Mouse (Mus musculus) hindbrain, postnatal 0 days (tissue): ENCODE measurements around the gene Igflr1. TPM values are rescaled to one million over a fixed set of nuclear protein-coding genes. Genes with fewer than 3 reads are reported as not detected.

Source experiments
- ATAC-seq: fragments of 200-750 bp; cut with Nextera tagmentation; 2 replicates; pipeline ENCODE4 v1.8.0; 2017; ENCODE audit warnings: mild to moderate bottlenecking, moderate TSS enrichment, moderate library complexity
- DNase-seq: peaks from one replicate; pipeline ENCODE4 v3.0.0-alpha.2; 2015; ENCODE audit warnings: low spot score
- H3K27ac ChIP-seq: fragments of 300-500 bp; sonication (generic); 2 replicates; pipeline ENCODE4 v1.5.1; 2014; ENCODE audit warnings: mild to moderate bottlenecking
- H3K27me3 ChIP-seq: fragments of 300-500 bp; sonication (generic); 2 replicates; pipeline ENCODE4 v1.6.1; 2014; ENCODE audit warnings: low read length, mixed read lengths; ENCODE audit not compliant: insufficient read depth
- H3K36me3 ChIP-seq: fragments of 300-500 bp; sonication (generic); 2 replicates; pipeline ENCODE4 v1.6.1; 2014; ENCODE audit warnings: low read length, mixed read lengths; ENCODE audit not compliant: insufficient read depth
- H3K4me1 ChIP-seq: fragments of 300-500 bp; sonication (generic); 2 replicates; pipeline ENCODE4 v1.6.1; 2014; ENCODE audit warnings: antibody characterized with exemption, low read length, mixed read lengths; ENCODE audit not compliant: insufficient read depth
- H3K4me2 ChIP-seq: fragments of 300-500 bp; sonication (generic); 2 replicates; pipeline ENCODE4 v1.6.1; 2014; ENCODE audit warnings: low read depth, mild to moderate bottlenecking, low read length, moderate library complexity, mixed read lengths
- H3K4me3 ChIP-seq: fragments of 300-500 bp; sonication (generic); 2 replicates; pipeline ENCODE4 v1.5.1; 2014; ENCODE audit warnings: low read length
- H3K9ac ChIP-seq: fragments of 300-500 bp; sonication (generic); replicated peaks from 2 replicates; pipeline ENCODE4 v1.6.1; 2014; ENCODE audit warnings: mild to moderate bottlenecking, low read length, moderate library complexity, mixed read lengths
- H3K9me3 ChIP-seq: fragments of 300-500 bp; sonication (generic); 2 replicates; pipeline ENCODE4 v1.6.1; 2016; ENCODE audit warnings: low read length, mixed read lengths
- CTCF ChIP-seq: IDR thresholded peaks from 2 replicates; pipeline ENCODE4 v1.5.1; 2016; ENCODE audit warnings: antibody characterized with exemption, control low read depth, low read depth
- WGBS: fragments of 180-500 bp; shearing (Covaris S2); extraction: QIAGEN DNeasy Blood & Tissue Kit; methylation state at CpG from one replicate; pipeline ENCODE4 v1.1.7; 2014; 5-methylcytosine and 5-hydroxymethylcytosine counted together
- polyA plus RNA-seq: library from polyadenylated mRNA; unstranded; fragments of >200 nt; fragmentation: Nextera tagmentation; extraction: Ambion mirVana; gene quantifications from 2 replicates; pipeline ENCODE4 v1.2.1, GENCODE M21; 2015
- total RNA-seq: library from RNA; depleted of rRNA; stranded (reverse); fragments of >200 nt; gene quantifications from 2 replicates; pipeline ENCODE4 v1.2.3, GENCODE M21; 2014

Igflr1 gene
- total and polyA plus RNA-seq, 2 experiments from 2014 or later, result 2.6 to 5.6 TPM

- WGBS, result 68% methylated on average over 2 of the region's 2 CpGs
- H3K27ac ChIP-seq, result no peak overlapping the region
Measured at GRCm38 (mm10) chr7:30560296-30560695, 4.9 kb upstream of the Igflr1 start.

GRCm38 (mm10) chr7:30562526-30563116 lies 2.6 kb upstream of the Igflr1 start:
- Histone ChIP-seq H3K9ac (peak overlapping the region; percentile 65), H3K4me2 (peak overlapping the region; percentile 90), H3K27ac (peak overlapping the region; percentile 89), H3K4me1 (peaks cover 10% of the 10 kb centered on the region), H3K9me3 (no peaks in the 10 kb centered on the region), H3K27me3 (no peaks in the 10 kb centered on the region), H3K36me3 (peaks cover 23% of the 10 kb centered on the region), H3K4me3 (peak overlapping the region; percentile 63)
- DNase-seq (peak; percentile 26), ATAC-seq (peak; percentile 6; the same call in 1 of the 2 replicates)
- TF ChIP-seq CTCF, result no peak
- 2% methylated on average over 27 of the region's 27 CpGs for WGBS

More at GRCm38 (mm10) chr7:30560296-30560695, 4.9 kb upstream of the Igflr1 start:
- Histone ChIP-seq H3K9me3 (no peaks in the 10 kb centered on the region), H3K9ac (no peak overlapping the region), H3K4me1 (peaks cover 10% of the 10 kb centered on the region), H3K36me3 (peaks cover 17% of the 10 kb centered on the region; the same call in 1 of the 2 replicates), H3K27me3 (no peaks in the 10 kb centered on the region), H3K4me3 (no peak overlapping the region), H3K4me2 (no peak overlapping the region)
- ATAC-seq, result no peak
- DNase-seq, result no peak
- TF ChIP-seq CTCF, result no peak

- H3K27me3 ChIP-seq, result no peaks in the 10 kb centered on the region
- H3K4me3 ChIP-seq, result peak within 1 kb of the TSS; percentile 63
- TF ChIP-seq CTCF, result 0 out of 2 replicates have a peak, but pooled peaks have one; percentile 9
- under 1% methylated on average over 45 of the region's 45 CpGs for WGBS
- peak within 1 kb of the TSS; percentile 90 for H3K4me2 ChIP-seq
- peaks cover 26% of the 10 kb centered on the region for H3K36me3 ChIP-seq
- peaks cover 8% of the 10 kb centered on the region for H3K4me1 ChIP-seq
- peak within 1 kb of the TSS; percentile 65 for H3K9ac ChIP-seq
- H3K9me3 ChIP-seq, result no peaks in the 10 kb centered on the region
- ATAC-seq (peak; percentile 87), DNase-seq (peak; percentile 99)
- H3K27ac ChIP-seq, result peak within 1 kb of the TSS; percentile 89
Measured at GRCm38 (mm10) chr7:30563117-30563905, 1.9 kb upstream of the Igflr1 start, which contains the start of the genes U2af1l4, Gm49396 and Psenen. Gene U2af1l4, plus strand, starts transcription at chr7:30563301. Gene Gm49396, plus strand, starts transcription at chr7:30563344. Gene Psenen, minus strand, starts transcription at chr7:30563627.

- peak overlapping the region; percentile 89 for H3K27ac ChIP-seq
- TF ChIP-seq CTCF, result no peak
- H3K4me2 ChIP-seq, result peak overlapping the region; percentile 90
- no peak for DNase-seq
- H3K4me3 ChIP-seq, result peak overlapping the region; percentile 63
- WGBS, result 25% methylated on average over 6 of the region's 6 CpGs
- no peak for ATAC-seq
- no peaks in the 10 kb centered on the region for H3K9me3 ChIP-seq
- H3K4me1 ChIP-seq, result peaks cover 2% of the 10 kb centered on the region; the same call in 1 of the 2 replicates
- no peaks in the 10 kb centered on the region for H3K27me3 ChIP-seq
- peaks cover 31% of the 10 kb centered on the region for H3K36me3 ChIP-seq
- H3K9ac ChIP-seq, result peak overlapping the region; percentile 65
Measured at GRCm38 (mm10) chr7:30563906-30564280, 1.3 kb upstream of the Igflr1 start.

- 90% methylated on average over 9 of the region's 9 CpGs for WGBS
- H3K9ac ChIP-seq, result no peak overlapping the region
- ATAC-seq (no peak), DNase-seq (no peak)
- H3K9me3 ChIP-seq, result no peaks in the 10 kb centered on the region
- H3K27me3 ChIP-seq, result no peaks in the 10 kb centered on the region
- no peak for TF ChIP-seq CTCF
- H3K4me2 ChIP-seq, result no peak overlapping the region
- H3K36me3 ChIP-seq, result peaks cover 50% of the 10 kb centered on the region
- no peak overlapping the region for H3K27ac ChIP-seq
- no peaks in the 10 kb centered on the region for H3K4me1 ChIP-seq
- no peak overlapping the region for H3K4me3 ChIP-seq
Measured at GRCm38 (mm10) chr7:30566033-30566432, 806 bp downstream of the Igflr1 start.

- no peak for TF ChIP-seq CTCF
- no peaks in the 10 kb centered on the region for H3K9me3 ChIP-seq
- WGBS, result 88% methylated on average over 11 of the region's 11 CpGs
- no peaks in the 10 kb centered on the region for H3K4me1 ChIP-seq
- H3K9ac ChIP-seq, result no peak overlapping the region
- DNase-seq (no peak), ATAC-seq (no peak)
- H3K36me3 ChIP-seq, result peaks cover 61% of the 10 kb centered on the region
- no peaks in the 10 kb centered on the region for H3K27me3 ChIP-seq
- H3K4me2 ChIP-seq, result no peak overlapping the region
- no peak overlapping the region for H3K27ac ChIP-seq
- H3K4me3 ChIP-seq, result no peak overlapping the region
Measured at GRCm38 (mm10) chr7:30567555-30567954, 2.3 kb downstream of the Igflr1 start.
